Mouse (Mus musculus): ENCODE measurements around the gene Zbtb12. TPM values are rescaled to one million over a fixed set of nuclear protein-coding genes. Genes with fewer than 3 reads are reported as not detected.
"Not testable (repeated sequence)": the region's sequence is repeated elsewhere in the genome, so short reads cannot be mapped to it uniquely, and the experiment has no call there.

Zbtb12 gene
- 15.0 and 22.5 TPM in 2 replicates for total RNA-seq (2021)
- long read RNA-seq, partial matches to known transcripts: 0 of 3 reads
- long read RNA-seq, other reads (novel, unspliced or antisense): 3 of 3 reads

GRCm38 (mm10) chr17:34879336-34879879, at the start of gene Zbtb12:
TSS of gene Zbtb12 (plus strand) at chr17:34879483.
- no peak for DNase-seq

- DNase-seq: not testable (repeated sequence)
Observed at GRCm38 (mm10) chr17:34830776-34831175, 48.5 kb upstream of the Zbtb12 start.

- DNase-seq: peak; percentile 76
Observed at GRCm38 (mm10) chr17:34836155-34836855, 43.0 kb upstream of the Zbtb12 start.

DNA sequence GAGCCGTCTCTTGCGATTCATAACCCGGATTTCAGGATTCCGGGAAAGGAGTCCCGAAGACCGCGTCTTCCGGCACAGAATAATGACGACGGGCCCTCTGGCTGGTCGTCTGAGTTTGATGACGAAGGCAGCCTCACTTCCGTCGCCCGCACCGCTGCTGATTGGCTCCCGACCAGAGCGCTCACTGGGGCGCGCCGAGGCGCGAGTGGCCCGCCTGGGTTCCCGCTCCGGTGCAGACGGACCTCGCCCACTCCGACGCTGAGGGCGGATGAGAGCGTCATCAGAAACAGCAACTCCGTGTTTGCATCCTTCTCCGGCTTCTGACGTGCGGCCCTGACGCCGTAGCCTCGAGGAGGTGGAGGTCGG, 42.4 kb upstream of the Zbtb12 start, which contains the start of the genes Stk19 and Dxo:
Gene Stk19 (minus strand): TSS at position 90 of the 366 bp plus-strand sequence.
Gene Dxo (plus strand): TSS at position 164 of the 366 bp plus-strand sequence.
- DNase-seq: peak; percentile 96

GRCm38 (mm10) chr17:34837464-34838324, 41.6 kb upstream of the Zbtb12 start:
- DNase-seq: no peak

GRCm38 (mm10) chr17:34838785-34839184, 40.5 kb upstream of the Zbtb12 start:
- DNase-seq: no peak

DNA sequence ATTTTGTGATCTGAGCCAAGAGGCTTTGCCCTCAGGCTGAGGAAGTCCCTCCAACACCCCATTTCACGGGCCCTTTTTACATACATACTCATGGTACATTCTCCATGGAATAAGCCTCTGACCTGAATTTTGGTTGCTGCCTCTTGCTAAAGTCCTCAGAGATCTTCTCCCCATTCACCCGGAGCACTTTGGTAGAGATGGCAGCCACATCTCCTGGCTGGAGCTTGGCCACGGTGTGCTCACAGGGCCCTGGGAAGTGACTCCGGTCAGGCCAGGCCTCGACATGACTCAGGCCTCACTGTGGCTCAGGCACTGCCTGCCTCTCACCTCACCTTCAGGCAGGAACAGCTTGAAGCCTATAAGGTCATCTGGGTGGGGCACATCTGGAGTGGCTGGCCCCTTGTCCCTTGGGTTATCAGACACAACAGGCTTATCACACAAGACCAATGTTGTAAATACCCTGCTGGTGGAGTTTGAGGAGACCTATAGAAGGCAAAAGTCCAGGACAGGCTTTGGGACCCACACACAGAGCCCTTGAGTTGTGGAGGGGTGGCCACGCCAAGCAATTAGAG, 38.5 kb upstream of the Zbtb12 start:
- DNase-seq: no peak

- DNase-seq: no peak
Observed at GRCm38 (mm10) chr17:34844884-34845283, 34.4 kb upstream of the Zbtb12 start.

GRCm38 (mm10) chr17:34847192-34847591, 32.1 kb upstream of the Zbtb12 start:
- DNase-seq: no peak

- no peak for DNase-seq
Observed at GRCm38 (mm10) chr17:34847615-34848014, 31.7 kb upstream of the Zbtb12 start.

DNA sequence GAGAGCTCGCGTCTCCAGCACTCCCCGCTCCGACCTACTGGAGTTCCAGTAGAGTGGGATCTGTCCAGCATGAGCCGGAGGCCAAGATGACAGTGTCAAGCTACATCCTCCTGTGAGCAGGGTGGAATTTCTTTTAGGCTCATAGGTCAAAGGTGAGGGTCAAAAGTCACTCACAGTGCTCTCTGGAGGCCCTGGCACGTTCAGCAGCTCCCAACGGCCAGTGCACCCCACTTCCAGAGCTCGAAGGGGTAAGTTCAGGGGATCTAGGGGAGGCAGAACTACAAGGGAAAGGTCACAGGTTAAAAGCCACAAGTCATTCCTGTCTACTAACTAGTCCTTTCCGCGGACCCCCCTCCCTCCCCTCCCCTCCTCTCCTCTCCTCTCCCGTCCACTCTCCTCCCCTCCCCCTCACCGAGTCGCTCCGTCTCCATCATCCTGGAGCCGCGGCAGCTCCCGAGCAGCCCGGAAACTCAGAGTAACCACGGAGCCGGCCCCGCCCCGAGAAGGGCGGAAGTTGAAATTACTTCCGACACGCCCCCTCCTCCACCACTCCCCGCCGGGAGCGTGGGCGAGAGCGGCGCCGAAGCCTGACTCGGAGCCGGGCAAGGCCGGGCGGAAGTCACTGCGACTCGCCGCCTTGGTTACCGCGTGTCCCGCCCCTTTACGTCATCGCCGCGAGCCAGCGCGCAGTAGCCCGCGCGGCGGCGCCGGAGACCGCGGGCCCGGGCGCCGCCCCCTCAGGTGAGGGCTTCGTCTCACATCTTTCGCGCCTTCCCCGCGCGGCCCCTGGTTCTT, 29.4 kb upstream of the Zbtb12 start, which contains the start of the genes Skiv2l and Nelfe:
Gene Skiv2l (minus strand): TSS at position 489 of the 795 bp plus-strand sequence.
Gene Nelfe (plus strand): TSS at position 670 of the 795 bp plus-strand sequence.
- DNase-seq: peak; percentile 98

GRCm38 (mm10) chr17:34850517-34851125, 28.7 kb upstream of the Zbtb12 start:
- DNase-seq: no peak

DNA sequence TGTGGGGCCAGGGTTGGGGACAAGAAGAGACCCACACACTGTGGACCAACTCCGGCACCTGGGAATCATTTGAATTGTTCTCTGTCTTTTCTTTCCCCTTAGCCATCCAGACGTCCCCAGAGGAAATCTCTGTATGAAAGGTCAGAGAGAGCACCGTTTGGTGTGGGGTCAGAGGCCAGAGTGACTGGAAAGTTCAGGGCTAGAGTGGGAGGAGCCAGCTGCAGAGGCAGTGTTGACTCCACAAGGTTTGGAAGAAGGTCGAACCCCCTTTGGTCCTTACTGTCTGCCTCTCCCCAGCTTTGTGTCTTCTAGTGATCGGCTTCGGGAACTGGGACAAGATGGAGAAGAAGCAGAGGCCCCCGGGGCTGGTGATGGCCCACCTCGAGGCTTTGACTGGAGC, 25.8 kb upstream of the Zbtb12 start:
- DNase-seq: no peak

- no peak for DNase-seq
Observed at GRCm38 (mm10) chr17:34854761-34855160, 24.5 kb upstream of the Zbtb12 start.

DNA sequence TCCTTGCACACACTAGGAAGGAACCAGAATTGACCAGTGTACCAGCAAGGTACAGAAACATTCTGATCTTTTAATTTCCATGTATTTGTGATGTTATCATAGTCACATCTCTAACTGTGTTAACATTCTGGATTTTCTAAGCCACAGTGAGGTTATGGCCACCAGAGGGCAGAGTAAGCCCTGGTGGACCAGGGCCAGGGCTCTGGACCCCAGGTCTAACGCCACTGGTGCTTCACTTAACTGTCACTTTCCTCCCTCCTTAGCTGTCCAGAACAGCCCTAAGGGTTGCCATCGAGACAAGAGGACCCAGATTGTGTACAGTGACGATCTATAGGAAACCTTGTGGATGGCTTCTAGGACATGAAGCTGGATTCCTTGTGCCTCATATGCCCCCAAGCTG, 23.5 kb upstream of the Zbtb12 start:
- DNase-seq: peak; percentile 59

DNA sequence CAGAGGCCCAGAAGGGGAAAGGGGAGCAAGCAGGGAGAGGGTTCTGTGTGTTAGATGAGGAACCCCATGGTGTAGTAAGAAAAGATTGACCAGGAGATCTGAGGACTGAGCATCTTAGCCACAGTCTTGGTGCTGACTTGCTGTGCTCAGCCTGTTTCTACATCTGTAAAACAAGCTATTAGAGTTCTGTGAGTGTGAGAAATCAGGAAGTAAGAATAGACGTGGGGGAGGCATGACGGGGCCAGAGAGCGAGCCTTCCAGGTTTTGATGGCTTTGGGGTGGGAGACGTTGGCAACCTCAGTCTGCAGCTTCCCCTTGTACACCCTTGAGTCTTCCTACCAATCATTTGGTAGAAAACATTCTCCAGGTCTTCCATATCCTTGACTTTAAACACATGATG, 20.6 kb upstream of the Zbtb12 start:
- DNase-seq: no peak

- no peak for DNase-seq
Observed at GRCm38 (mm10) chr17:34860514-34860913, 18.8 kb upstream of the Zbtb12 start.

- no peak for DNase-seq
Observed at GRCm38 (mm10) chr17:34861704-34862415, 17.4 kb upstream of the Zbtb12 start.

- no peak for DNase-seq
Observed at GRCm38 (mm10) chr17:34862416-34863081, 16.7 kb upstream of the Zbtb12 start, which contains the start of gene Cfb. TSS of gene Cfb (minus strand) at chr17:34862518.

- no peak for DNase-seq
Observed at GRCm38 (mm10) chr17:34865981-34866380, 13.3 kb upstream of the Zbtb12 start.
